Mouse (Mus musculus): ENCODE data around the gene Baiap2. TPM values are rescaled to one million over a fixed set of nuclear protein-coding genes. Genes with fewer than 3 reads are reported as not detected.

Gene Baiap2
- polyA plus RNA-seq, 1 experiment from 2014 or later, result 34.0 TPM

GRCm38 (mm10) chr11:120026941-120027340 lies 84.4 kb downstream of the Baiap2 start:
- Histone ChIP-seq H3K27ac (replicated peaks) (no peak overlapping the region), H3K9ac (replicated peaks) (no peak overlapping the region), H3K27me3 (no peaks in the 10 kb centered on the region), H3K9me3 (no peaks in the 10 kb centered on the region), H3K4me1 (peaks cover 21% of the 10 kb centered on the region), H3K4me3 (no peak overlapping the region), H3K36me3 (no peaks in the 10 kb centered on the region), H3K4me2 (replicated peaks) (no peak overlapping the region)
- no peak for ATAC-seq (replicated peaks)
- WGBS, result 84% methylated on average over 3 of the region's 3 CpGs

GRCm38 (mm10) chr11:120028319-120029092 lies 85.9 kb downstream of the Baiap2 start:
- Histone ChIP-seq H3K9ac (replicated peaks) (no peak overlapping the region), H3K4me2 (replicated peaks) (no peak overlapping the region), H3K27me3 (no peaks in the 10 kb centered on the region), H3K4me3 (no peak overlapping the region), H3K9me3 (no peaks in the 10 kb centered on the region), H3K27ac (replicated peaks) (no peak overlapping the region), H3K36me3 (no peaks in the 10 kb centered on the region), H3K4me1 (peaks cover 6% of the 10 kb centered on the region; the same call in 1 of the 2 replicates)
- WGBS, result 76% methylated on average over 18 of the region's 18 CpGs
- no peak for ATAC-seq (replicated peaks)

- ATAC-seq (replicated peaks), result no peak
- Histone ChIP-seq H3K36me3 (no peaks in the 10 kb centered on the region), H3K4me2 (replicated peaks) (no peak overlapping the region), H3K27ac (replicated peaks) (no peak overlapping the region), H3K4me3 (no peak overlapping the region), H3K9ac (replicated peaks) (no peak overlapping the region), H3K27me3 (no peaks in the 10 kb centered on the region), H3K9me3 (no peaks in the 10 kb centered on the region), H3K4me1 (peaks cover 6% of the 10 kb centered on the region; the same call in 1 of the 2 replicates)
- 46% methylated on average over 9 of the region's 9 CpGs for WGBS
Observed at GRCm38 (mm10) chr11:120029431-120030144, 87.0 kb downstream of the Baiap2 start.

GRCm38 (mm10) chr11:120030145-120030901 lies 87.8 kb downstream of the Baiap2 start:
- H3K9ac ChIP-seq (replicated peaks), result no peak overlapping the region
- no peak overlapping the region for H3K4me2 ChIP-seq (replicated peaks)
- no peaks in the 10 kb centered on the region for H3K36me3 ChIP-seq
- H3K9me3 ChIP-seq, result no peaks in the 10 kb centered on the region
- no peak; the same call in 1 of the 2 replicates for ATAC-seq (replicated peaks)
- 37% methylated on average over 10 of the region's 10 CpGs for WGBS
- H3K4me1 ChIP-seq, result peaks cover 6% of the 10 kb centered on the region; the same call in 1 of the 2 replicates
- no peak overlapping the region for H3K4me3 ChIP-seq
- no peaks in the 10 kb centered on the region for H3K27me3 ChIP-seq
- H3K27ac ChIP-seq (replicated peaks), result no peak overlapping the region

- H3K4me3 ChIP-seq, result no peak overlapping the region
- 69% methylated on average over 8 of the region's 8 CpGs for WGBS
- H3K27ac ChIP-seq (replicated peaks), result no peak overlapping the region
- no peak overlapping the region for H3K4me2 ChIP-seq (replicated peaks)
- peaks cover 6% of the 10 kb centered on the region; the same call in 1 of the 2 replicates for H3K4me1 ChIP-seq
- no peaks in the 10 kb centered on the region for H3K27me3 ChIP-seq
- H3K36me3 ChIP-seq, result no peaks in the 10 kb centered on the region
- no peak for ATAC-seq (replicated peaks)
- no peaks in the 10 kb centered on the region for H3K9me3 ChIP-seq
- H3K9ac ChIP-seq (replicated peaks), result no peak overlapping the region
Observed at GRCm38 (mm10) chr11:120032052-120032451, 89.5 kb downstream of the Baiap2 start.

- ATAC-seq (replicated peaks), result no peak
- 63% methylated on average over 3 of the region's 3 CpGs for WGBS
- H3K4me2 ChIP-seq (replicated peaks), result no peak overlapping the region
- no peak overlapping the region for H3K4me3 ChIP-seq
- H3K27me3 ChIP-seq, result no peaks in the 10 kb centered on the region
- no peak overlapping the region for H3K9ac ChIP-seq (replicated peaks)
- no peak overlapping the region for H3K27ac ChIP-seq (replicated peaks)
- peaks cover 10% of the 10 kb centered on the region; the same call in 1 of the 2 replicates for H3K4me1 ChIP-seq
- H3K9me3 ChIP-seq, result no peaks in the 10 kb centered on the region
- H3K36me3 ChIP-seq, result no peaks in the 10 kb centered on the region
Observed at GRCm38 (mm10) chr11:120033473-120033872, 90.9 kb downstream of the Baiap2 start.

GRCm38 (mm10) chr11:120034306-120034705 lies 91.7 kb downstream of the Baiap2 start:
- WGBS, result 29% methylated on average over 3 of the region's 3 CpGs
- H3K9me3 ChIP-seq, result no peaks in the 10 kb centered on the region
- H3K27ac ChIP-seq (replicated peaks), result no peak overlapping the region
- peaks cover 12% of the 10 kb centered on the region for H3K4me1 ChIP-seq
- no peak overlapping the region for H3K4me3 ChIP-seq
- H3K4me2 ChIP-seq (replicated peaks), result no peak overlapping the region
- no peaks in the 10 kb centered on the region for H3K36me3 ChIP-seq
- no peaks in the 10 kb centered on the region for H3K27me3 ChIP-seq
- ATAC-seq (replicated peaks), result no peak
- H3K9ac ChIP-seq (replicated peaks), result no peak overlapping the region

GRCm38 (mm10) chr11:120034762-120035161 lies 92.2 kb downstream of the Baiap2 start:
- H3K27me3 ChIP-seq, result no peaks in the 10 kb centered on the region
- no peaks in the 10 kb centered on the region for H3K36me3 ChIP-seq
- peaks cover 17% of the 10 kb centered on the region for H3K4me1 ChIP-seq
- no peaks in the 10 kb centered on the region for H3K9me3 ChIP-seq
- ATAC-seq (replicated peaks), result no peak
- WGBS, result 75% methylated on average over 5 of the region's 5 CpGs
- no peak overlapping the region for H3K4me2 ChIP-seq (replicated peaks)
- H3K9ac ChIP-seq (replicated peaks), result no peak overlapping the region
- no peak overlapping the region for H3K27ac ChIP-seq (replicated peaks)
- H3K4me3 ChIP-seq, result no peak overlapping the region

GRCm38 (mm10) chr11:120039581-120039980 lies 97.0 kb downstream of the Baiap2 start:
- Histone ChIP-seq H3K4me1 (peaks cover 36% of the 10 kb centered on the region), H3K4me2 (replicated peaks) (no peak overlapping the region), H3K27me3 (no peaks in the 10 kb centered on the region), H3K9me3 (no peaks in the 10 kb centered on the region), H3K36me3 (no peaks in the 10 kb centered on the region), H3K27ac (replicated peaks) (0 out of 2 replicates have a peak overlapping the region, but pooled peaks have one; percentile 8), H3K9ac (replicated peaks) (no peak overlapping the region), H3K4me3 (no peak overlapping the region)
- WGBS, result 37% methylated on average over 4 of the region's 4 CpGs
- ATAC-seq (replicated peaks), result no peak

- 69% methylated on average over 8 of the region's 8 CpGs for WGBS
- no peaks in the 10 kb centered on the region for H3K9me3 ChIP-seq
- H3K27ac ChIP-seq (replicated peaks), result no peak overlapping the region
- no peaks in the 10 kb centered on the region for H3K27me3 ChIP-seq
- no peak overlapping the region for H3K4me2 ChIP-seq (replicated peaks)
- no peak overlapping the region for H3K4me3 ChIP-seq
- H3K36me3 ChIP-seq, result no peaks in the 10 kb centered on the region
- H3K4me1 ChIP-seq, result peaks cover 45% of the 10 kb centered on the region
- H3K9ac ChIP-seq (replicated peaks), result no peak overlapping the region
- 0 out of 2 replicates have a peak, but pooled peaks have one; percentile 24 for ATAC-seq (replicated peaks)
Observed at GRCm38 (mm10) chr11:120040440-120040839, 97.9 kb downstream of the Baiap2 start.

GRCm38 (mm10) chr11:120041191-120042123 lies 98.9 kb downstream of the Baiap2 start:
- peaks cover 55% of the 10 kb centered on the region for H3K4me1 ChIP-seq

More at GRCm38 (mm10) chr11:120041191-120042123, 98.9 kb downstream of the Baiap2 start:
- H3K27me3 ChIP-seq, result no peaks in the 10 kb centered on the region
- H3K36me3 ChIP-seq, result no peaks in the 10 kb centered on the region
- no peak for ATAC-seq (replicated peaks)
- 0 out of 2 replicates have a peak overlapping the region, but pooled peaks have one; percentile 7 for H3K9ac ChIP-seq (replicated peaks)
- no peak overlapping the region for H3K4me2 ChIP-seq (replicated peaks)
- no peak overlapping the region for H3K27ac ChIP-seq (replicated peaks)
- H3K4me3 ChIP-seq, result no peak overlapping the region
- 74% methylated on average over 13 of the region's 13 CpGs for WGBS
- no peaks in the 10 kb centered on the region for H3K9me3 ChIP-seq

All from forebrain, embryonic 15.5 days (tissue).